Mouse (Mus musculus): Measurements from ENCODE around the gene Ncl.
"Not testable (repeated sequence)": the region's sequence is repeated elsewhere in the genome, so short reads cannot be mapped to it uniquely, and the experiment has no call there.

The Ncl gene

GRCm38 (mm10) chr1:86359798-86360179 lies 589 bp upstream of the Ncl start:
- DNase-seq (ENCODE audit: low spot score), result no peak

- no peak for DNase-seq (ENCODE audit: low spot score)
These were observed 833 bp downstream of the Ncl start for GRCm38 (mm10) chr1:86358229-86358905.

GRCm38 (mm10) chr1:86354186-86354585 lies 5.0 kb downstream of the Ncl start:
- DNase-seq (ENCODE audit: low spot score), result no peak

- no peak for DNase-seq (ENCODE audit: low spot score)
These were observed 8.6 kb downstream of the Ncl start for GRCm38 (mm10) chr1:86350576-86350975.

GRCm38 (mm10) chr1:86349696-86350095 lies 9.5 kb downstream of the Ncl start:
- no peak for DNase-seq (ENCODE audit: low spot score)

- no peak for DNase-seq (ENCODE audit: low spot score)
These were observed 10.0 kb downstream of the Ncl start for GRCm38 (mm10) chr1:86349201-86349600.

GRCm38 (mm10) chr1:86348801-86349200 lies 10.4 kb downstream of the Ncl start:
- DNase-seq (ENCODE audit: low spot score), result no peak

- DNase-seq (ENCODE audit: low spot score), result no peak
These were observed 11.1 kb downstream of the Ncl start for GRCm38 (mm10) chr1:86348083-86348482.

- DNase-seq (ENCODE audit: low spot score), result no peak
These were observed 11.5 kb downstream of the Ncl start for GRCm38 (mm10) chr1:86347716-86348045.

GRCm38 (mm10) chr1:86346851-86347715 lies 12.1 kb downstream of the Ncl start:
- DNase-seq (ENCODE audit: low spot score), result no peak

GRCm38 (mm10) chr1:86345956-86346355 lies 13.2 kb downstream of the Ncl start:
- no peak for DNase-seq (ENCODE audit: low spot score)

- no peak for DNase-seq (ENCODE audit: low spot score)
These were observed 14.1 kb downstream of the Ncl start for GRCm38 (mm10) chr1:86345069-86345468.

GRCm38 (mm10) chr1:86343969-86344861 lies 15.0 kb downstream of the Ncl start:
- DNase-seq (ENCODE audit: low spot score), result no peak

GRCm38 (mm10) chr1:86343087-86343645 lies 16.0 kb downstream of the Ncl start:
- no peak for DNase-seq (ENCODE audit: low spot score)

GRCm38 (mm10) chr1:86342371-86342770 lies 16.8 kb downstream of the Ncl start:
- no peak for DNase-seq (ENCODE audit: low spot score)

- not testable (repeated sequence) for DNase-seq (ENCODE audit: low spot score)
These were observed 18.1 kb downstream of the Ncl start for GRCm38 (mm10) chr1:86341096-86341495.

- DNase-seq (ENCODE audit: low spot score), result peak; percentile 60
These were observed 19.9 kb downstream of the Ncl start for GRCm38 (mm10) chr1:86339156-86339812.

- DNase-seq (ENCODE audit: low spot score), result no peak
These were observed 22.9 kb downstream of the Ncl start for GRCm38 (mm10) chr1:86336330-86336729.

- no peak for DNase-seq (ENCODE audit: low spot score)
These were observed 38.3 kb downstream of the Ncl start for GRCm38 (mm10) chr1:86320822-86321413.

- no peak for DNase-seq (ENCODE audit: low spot score)
These were observed 45.5 kb downstream of the Ncl start for GRCm38 (mm10) chr1:86313772-86314125.

- DNase-seq (ENCODE audit: low spot score), result no peak
These were observed 46.0 kb downstream of the Ncl start for GRCm38 (mm10) chr1:86313096-86313771.

All from yolk sac, embryonic 10.5 days (tissue).